Mouse (Mus musculus): ENCODE data around the gene Tbc1d1. TPM values are rescaled to one million over a fixed set of nuclear protein-coding genes. Genes with fewer than 3 reads are reported as not detected.
A peak's percentile ranks its signal among the peaks of the same experiment; 100 is the strongest.

Gene Tbc1d1
- polyA plus RNA-seq, 1 experiment from 2014 or later: 27.4 TPM

DNA sequence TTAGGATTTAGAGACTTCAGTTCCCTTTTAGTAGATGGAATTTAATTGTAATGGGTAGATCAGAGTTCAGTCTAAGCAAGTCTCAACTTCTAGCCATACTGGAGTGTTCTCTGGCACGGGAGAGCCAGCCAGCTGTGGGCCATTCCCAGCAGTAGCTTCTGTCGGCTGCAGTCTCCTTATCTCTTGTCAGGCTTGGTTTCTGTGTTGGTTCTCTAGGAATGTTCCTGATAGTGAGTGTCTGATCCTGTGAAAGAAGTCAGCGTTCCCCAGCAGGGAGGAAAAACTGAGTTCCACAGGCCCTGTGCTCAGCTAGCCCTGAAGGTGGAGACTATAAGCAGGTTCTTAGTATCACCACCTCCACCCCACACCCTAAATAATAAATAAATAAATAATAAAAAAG lies 88.2 kb downstream of the Tbc1d1 start:
- Histone ChIP-seq H3K27me3 (ENCODE audit: control insufficient read depth, insufficient read depth, low read length) (no peaks in the 10 kb centered on the region), H3K9me3 (replicated peaks; ENCODE audit: control insufficient read depth, low read length) (no peaks in the 10 kb centered on the region), H3K4me2 (ENCODE audit: low read depth, low read length) (peak overlapping the region; percentile 6; the same call in 1 of the 2 replicates), H3K27ac (ENCODE audit: low read length) (peak overlapping the region; percentile 80), H3K36me3 (ENCODE audit: control insufficient read depth, insufficient read depth) (no peaks in the 10 kb centered on the region), H3K4me1 (ENCODE audit: control insufficient read depth, insufficient read depth, low read length) (peaks cover 50% of the 10 kb centered on the region), H3K9ac (ENCODE audit: low read length) (no peak overlapping the region), H3K4me3 (ENCODE audit: low read length) (no peak overlapping the region)
- peak; percentile 66 for ATAC-seq (replicated peaks; ENCODE audit: extremely low read depth, insufficient read depth, low FRiP score)
- WGBS: 13% methylated on average over 3 of the region's 3 CpGs

DNA sequence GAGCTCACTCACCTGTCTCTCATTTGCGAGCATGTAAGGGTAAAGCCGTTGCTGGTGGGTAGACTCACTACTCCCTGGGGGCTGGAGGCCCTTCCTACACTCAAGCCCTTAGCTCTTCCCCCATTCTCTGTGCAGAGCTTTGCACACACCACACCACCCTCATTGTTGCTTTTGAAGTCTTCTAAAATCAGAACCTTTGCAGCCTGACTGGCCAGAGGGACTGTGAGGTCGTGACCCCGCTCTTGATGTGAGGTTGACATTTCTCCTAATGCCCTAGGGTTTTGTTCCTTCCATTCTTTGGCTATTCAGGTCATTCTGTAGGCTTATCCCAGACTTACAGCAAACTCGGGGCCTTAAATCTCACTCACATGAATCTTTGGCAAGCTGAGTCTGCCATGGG lies 88.6 kb downstream of the Tbc1d1 start:
- no peak overlapping the region for H3K4me2 ChIP-seq (ENCODE audit: low read depth, low read length)
- H3K4me3 ChIP-seq (ENCODE audit: low read length): no peak overlapping the region
- no peaks in the 10 kb centered on the region for H3K36me3 ChIP-seq (ENCODE audit: control insufficient read depth, insufficient read depth)
- no peaks in the 10 kb centered on the region for H3K9me3 ChIP-seq (replicated peaks; ENCODE audit: control insufficient read depth, low read length)
- 56% methylated on average over 5 of the region's 5 CpGs for WGBS
- no peak overlapping the region for H3K9ac ChIP-seq (ENCODE audit: low read length)
- peaks cover 46% of the 10 kb centered on the region for H3K4me1 ChIP-seq (ENCODE audit: control insufficient read depth, insufficient read depth, low read length)
- H3K27me3 ChIP-seq (ENCODE audit: control insufficient read depth, insufficient read depth, low read length): no peaks in the 10 kb centered on the region
- H3K27ac ChIP-seq (ENCODE audit: low read length): peak overlapping the region; percentile 80
- no peak for ATAC-seq (replicated peaks; ENCODE audit: extremely low read depth, insufficient read depth, low FRiP score)

DNA sequence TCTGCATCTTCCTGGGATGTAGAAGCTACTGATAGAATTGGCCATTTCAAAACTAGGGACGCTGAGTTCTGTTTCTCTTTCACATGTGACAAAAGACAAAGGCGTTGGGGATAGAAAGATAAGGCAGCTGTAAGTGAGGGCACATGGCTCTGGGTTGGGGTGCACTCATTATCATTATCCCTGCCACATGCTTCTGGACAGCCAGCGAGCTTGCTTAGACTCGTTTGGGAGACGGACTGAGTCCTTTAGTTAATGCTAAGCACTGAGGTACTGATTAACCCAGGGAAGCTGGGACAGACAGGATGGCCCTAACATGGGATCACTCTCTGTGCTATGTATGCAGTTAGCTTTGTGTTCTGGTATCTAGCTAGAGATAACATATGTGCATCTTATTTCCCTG lies 95.3 kb downstream of the Tbc1d1 start:
- no peak overlapping the region for H3K9ac ChIP-seq (ENCODE audit: low read length)
- 35% methylated on average over 5 of the region's 5 CpGs for WGBS
- ATAC-seq (replicated peaks; ENCODE audit: extremely low read depth, insufficient read depth, low FRiP score): no peak
- H3K36me3 ChIP-seq (ENCODE audit: control insufficient read depth, insufficient read depth): no peaks in the 10 kb centered on the region
- H3K4me2 ChIP-seq (ENCODE audit: low read depth, low read length): no peak overlapping the region
- no peak overlapping the region for H3K4me3 ChIP-seq (ENCODE audit: low read length)
- no peaks in the 10 kb centered on the region for H3K9me3 ChIP-seq (replicated peaks; ENCODE audit: control insufficient read depth, low read length)
- no peak overlapping the region for H3K27ac ChIP-seq (ENCODE audit: low read length)
- H3K27me3 ChIP-seq (ENCODE audit: control insufficient read depth, insufficient read depth, low read length): no peaks in the 10 kb centered on the region
- H3K4me1 ChIP-seq (ENCODE audit: control insufficient read depth, insufficient read depth, low read length): peaks cover 10% of the 10 kb centered on the region

DNA sequence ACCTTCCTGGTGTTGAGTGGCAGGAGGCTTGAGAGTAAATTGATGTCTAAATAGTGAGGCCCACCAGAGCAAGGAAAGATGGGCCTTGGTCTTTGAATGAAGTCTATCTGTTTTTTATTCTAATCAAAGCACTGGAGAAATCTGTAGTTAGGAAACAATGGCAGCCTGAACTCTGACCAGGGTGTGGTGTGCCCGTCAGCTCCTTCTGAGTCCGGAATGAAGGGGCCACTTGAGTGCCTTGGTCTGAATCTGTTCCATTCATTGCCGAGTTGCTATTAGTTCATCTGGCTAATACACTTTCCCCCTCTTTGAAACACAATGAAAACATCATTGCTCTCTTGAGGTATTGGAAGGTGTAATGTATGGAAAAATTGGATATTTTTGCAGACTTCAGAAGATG lies 98.2 kb downstream of the Tbc1d1 start:
- Histone ChIP-seq H3K36me3 (ENCODE audit: control insufficient read depth, insufficient read depth) (no peaks in the 10 kb centered on the region), H3K27ac (ENCODE audit: low read length) (no peak overlapping the region), H3K4me1 (ENCODE audit: control insufficient read depth, insufficient read depth, low read length) (peaks cover 10% of the 10 kb centered on the region), H3K27me3 (ENCODE audit: control insufficient read depth, insufficient read depth, low read length) (no peaks in the 10 kb centered on the region), H3K4me3 (ENCODE audit: low read length) (no peak overlapping the region), H3K4me2 (ENCODE audit: low read depth, low read length) (no peak overlapping the region), H3K9ac (ENCODE audit: low read length) (no peak overlapping the region), H3K9me3 (replicated peaks; ENCODE audit: control insufficient read depth, low read length) (no peaks in the 10 kb centered on the region)
- no peak for ATAC-seq (replicated peaks; ENCODE audit: extremely low read depth, insufficient read depth, low FRiP score)
- 42% methylated on average over 3 of the region's 3 CpGs for WGBS

DNA sequence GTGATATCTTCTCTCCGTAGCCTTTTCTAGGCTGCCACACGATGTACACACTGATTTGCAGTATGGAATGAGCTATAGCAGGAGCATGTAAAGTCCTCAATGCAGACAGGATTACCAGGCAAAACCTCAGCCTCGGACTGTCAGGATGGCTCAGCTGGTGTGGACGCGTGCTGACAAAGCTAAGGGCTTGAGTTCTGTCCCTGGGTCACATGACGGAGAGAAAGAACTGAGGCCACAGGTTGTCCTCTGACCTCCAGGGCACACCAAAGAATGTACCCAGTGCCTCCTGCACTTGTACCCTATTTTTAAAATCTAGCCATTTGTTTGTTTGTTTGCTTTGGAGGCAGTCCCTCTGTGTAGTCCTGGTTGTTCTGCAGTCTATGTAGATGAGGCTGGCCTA lies 98.9 kb downstream of the Tbc1d1 start:
- Histone ChIP-seq H3K4me2 (ENCODE audit: low read depth, low read length) (no peak overlapping the region), H3K4me3 (ENCODE audit: low read length) (no peak overlapping the region), H3K27me3 (ENCODE audit: control insufficient read depth, insufficient read depth, low read length) (no peaks in the 10 kb centered on the region), H3K36me3 (ENCODE audit: control insufficient read depth, insufficient read depth) (no peaks in the 10 kb centered on the region), H3K27ac (ENCODE audit: low read length) (no peak overlapping the region), H3K9me3 (replicated peaks; ENCODE audit: control insufficient read depth, low read length) (no peaks in the 10 kb centered on the region), H3K9ac (ENCODE audit: low read length) (no peak overlapping the region), H3K4me1 (ENCODE audit: control insufficient read depth, insufficient read depth, low read length) (peaks cover 10% of the 10 kb centered on the region)
- no peak for ATAC-seq (replicated peaks; ENCODE audit: extremely low read depth, insufficient read depth, low FRiP score)
- WGBS: 62% methylated on average over 6 of the region's 6 CpGs

DNA sequence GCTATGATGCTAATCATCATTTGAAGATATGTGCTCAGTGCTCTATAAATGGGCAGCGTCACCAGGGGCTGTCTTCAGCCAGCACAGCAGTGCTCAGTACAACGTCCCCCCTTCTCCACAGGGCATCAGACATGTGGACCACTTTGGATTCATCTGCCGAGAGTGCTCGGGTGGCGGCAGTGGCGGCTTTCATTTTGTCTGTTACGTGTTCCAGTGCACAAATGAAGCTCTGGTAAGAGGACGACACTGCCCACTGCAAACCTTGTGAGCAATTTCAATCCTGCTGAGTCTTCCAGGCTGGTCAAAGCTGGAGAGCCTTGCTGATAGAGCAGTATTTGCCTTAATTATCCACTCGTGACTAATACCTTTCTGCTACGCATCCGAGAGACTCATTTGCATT lies 107.2 kb downstream of the Tbc1d1 start:
- H3K4me3 ChIP-seq (ENCODE audit: low read length): no peak overlapping the region
- WGBS: 80% methylated on average over 11 of the region's 11 CpGs
- no peaks in the 10 kb centered on the region for H3K9me3 ChIP-seq (replicated peaks; ENCODE audit: control insufficient read depth, low read length)
- H3K36me3 ChIP-seq (ENCODE audit: control insufficient read depth, insufficient read depth): no peaks in the 10 kb centered on the region
- peaks cover 5% of the 10 kb centered on the region for H3K4me1 ChIP-seq (ENCODE audit: control insufficient read depth, insufficient read depth, low read length)
- H3K27me3 ChIP-seq (ENCODE audit: control insufficient read depth, insufficient read depth, low read length): no peaks in the 10 kb centered on the region
- ATAC-seq (replicated peaks; ENCODE audit: extremely low read depth, insufficient read depth, low FRiP score): no peak
- H3K27ac ChIP-seq (ENCODE audit: low read length): no peak overlapping the region
- no peak overlapping the region for H3K9ac ChIP-seq (ENCODE audit: low read length)
- H3K4me2 ChIP-seq (ENCODE audit: low read depth, low read length): no peak overlapping the region

DNA sequence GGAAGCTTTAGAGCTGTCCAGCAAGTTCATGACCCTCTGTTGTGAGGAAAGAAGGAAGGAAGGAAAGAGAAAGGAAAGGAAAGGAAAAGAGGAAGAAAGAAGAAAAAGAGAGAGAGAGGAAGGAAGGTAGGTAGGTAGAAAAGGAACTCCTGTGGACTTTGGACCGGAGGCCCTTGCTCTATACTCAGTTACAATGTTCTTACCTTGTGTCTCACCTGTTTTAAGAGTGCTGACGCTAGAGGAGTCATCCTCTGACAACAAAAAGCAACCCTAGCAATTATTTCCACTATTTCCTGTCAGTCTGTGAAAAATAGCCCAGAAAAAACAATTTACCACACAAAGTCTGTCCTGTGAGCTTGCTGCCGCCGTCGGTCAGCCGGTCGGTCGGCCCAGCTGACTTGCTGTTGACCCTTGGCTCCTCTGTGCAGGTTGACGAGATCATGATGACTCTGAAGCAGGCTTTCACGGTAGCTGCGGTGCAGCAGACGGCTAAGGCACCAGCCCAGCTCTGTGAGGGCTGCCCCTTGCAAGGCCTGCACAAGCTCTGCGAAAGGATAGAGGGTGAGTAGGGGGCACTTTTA lies 107.9 kb downstream of the Tbc1d1 start:
- Histone ChIP-seq H3K4me3 (ENCODE audit: low read length) (no peak overlapping the region), H3K9me3 (replicated peaks; ENCODE audit: control insufficient read depth, low read length) (no peaks in the 10 kb centered on the region), H3K27me3 (ENCODE audit: control insufficient read depth, insufficient read depth, low read length) (no peaks in the 10 kb centered on the region), H3K4me2 (ENCODE audit: low read depth, low read length) (no peak overlapping the region), H3K9ac (ENCODE audit: low read length) (no peak overlapping the region), H3K4me1 (ENCODE audit: control insufficient read depth, insufficient read depth, low read length) (peaks cover 5% of the 10 kb centered on the region), H3K27ac (ENCODE audit: low read length) (no peak overlapping the region), H3K36me3 (ENCODE audit: control insufficient read depth, insufficient read depth) (no peaks in the 10 kb centered on the region)
- no peak for ATAC-seq (replicated peaks; ENCODE audit: extremely low read depth, insufficient read depth, low FRiP score)
- 77% methylated on average over 13 of the region's 13 CpGs for WGBS

DNA sequence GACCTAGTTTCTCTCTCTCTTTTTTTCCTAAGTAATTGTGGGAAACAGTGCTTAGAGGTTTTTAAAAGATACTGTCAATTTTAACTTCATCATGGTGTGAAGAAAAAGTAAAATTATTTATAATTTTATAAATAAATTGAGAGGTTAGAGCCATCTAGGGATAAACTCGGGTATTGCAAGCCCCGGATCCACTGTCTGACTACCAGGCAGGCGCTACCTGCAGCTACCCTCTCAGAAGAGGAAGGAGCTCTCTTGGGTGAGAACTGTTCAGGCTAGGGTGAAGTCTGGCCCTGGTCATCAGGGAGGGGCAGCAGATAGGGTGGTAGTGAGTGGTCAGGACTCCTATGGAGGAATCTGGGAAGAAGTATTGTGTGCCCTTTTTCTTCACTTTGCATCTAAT lies 109.0 kb downstream of the Tbc1d1 start:
- H3K36me3 ChIP-seq (ENCODE audit: control insufficient read depth, insufficient read depth): no peaks in the 10 kb centered on the region
- no peak overlapping the region for H3K4me3 ChIP-seq (ENCODE audit: low read length)
- H3K27me3 ChIP-seq (ENCODE audit: control insufficient read depth, insufficient read depth, low read length): no peaks in the 10 kb centered on the region
- H3K9ac ChIP-seq (ENCODE audit: low read length): no peak overlapping the region
- peaks cover 8% of the 10 kb centered on the region for H3K4me1 ChIP-seq (ENCODE audit: control insufficient read depth, insufficient read depth, low read length)
- ATAC-seq (replicated peaks; ENCODE audit: extremely low read depth, insufficient read depth, low FRiP score): no peak
- 18% methylated on average over 3 of the region's 3 CpGs for WGBS
- H3K4me2 ChIP-seq (ENCODE audit: low read depth, low read length): no peak overlapping the region
- H3K27ac ChIP-seq (ENCODE audit: low read length): no peak overlapping the region
- H3K9me3 ChIP-seq (replicated peaks; ENCODE audit: control insufficient read depth, low read length): no peaks in the 10 kb centered on the region

DNA sequence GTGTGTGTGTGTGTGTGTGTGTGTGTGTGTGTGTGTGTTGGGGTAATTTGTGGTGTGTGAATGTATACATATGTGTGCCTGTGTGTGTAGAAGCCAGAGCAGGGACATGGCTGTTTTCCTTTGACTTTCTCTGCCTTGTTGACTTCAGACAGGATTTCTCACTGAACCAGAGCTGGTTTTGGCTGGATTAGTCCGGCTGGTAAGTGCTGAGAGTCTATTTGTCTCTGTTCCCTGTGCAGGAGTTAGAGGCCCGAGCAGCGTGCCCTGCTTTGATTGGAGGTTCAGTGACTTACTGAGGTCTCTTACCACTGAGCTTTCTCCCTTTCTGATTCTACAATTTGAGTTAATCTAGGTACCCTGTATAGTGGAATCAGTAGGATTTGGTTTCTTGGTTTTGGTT lies 109.8 kb downstream of the Tbc1d1 start:
- WGBS: 82% methylated on average over 3 of the region's 3 CpGs
- H3K9me3 ChIP-seq (replicated peaks; ENCODE audit: control insufficient read depth, low read length): no peaks in the 10 kb centered on the region
- no peak overlapping the region for H3K4me2 ChIP-seq (ENCODE audit: low read depth, low read length)
- no peaks in the 10 kb centered on the region for H3K27me3 ChIP-seq (ENCODE audit: control insufficient read depth, insufficient read depth, low read length)
- H3K27ac ChIP-seq (ENCODE audit: low read length): no peak overlapping the region
- H3K4me1 ChIP-seq (ENCODE audit: control insufficient read depth, insufficient read depth, low read length): peaks cover 8% of the 10 kb centered on the region
- H3K36me3 ChIP-seq (ENCODE audit: control insufficient read depth, insufficient read depth): peaks cover under 1% of the 10 kb centered on the region; the same call in 1 of the 2 replicates
- no peak for ATAC-seq (replicated peaks; ENCODE audit: extremely low read depth, insufficient read depth, low FRiP score)
- H3K9ac ChIP-seq (ENCODE audit: low read length): no peak overlapping the region
- no peak overlapping the region for H3K4me3 ChIP-seq (ENCODE audit: low read length)

Measured in heart, embryonic 16.5 days (tissue).